Mouse (Mus musculus) liver, embryonic 16.5 days (tissue): ENCODE data around the gene AL731706.2. TPM values are rescaled to one million over a fixed set of nuclear protein-coding genes. Genes with fewer than 3 reads are reported as not detected.

Experiments
- ATAC-seq: fragments of 200-750 bp; cut with Nextera tagmentation; 2 replicates; pipeline ENCODE4 v1.8.0; 2017; ENCODE audit warnings: low read depth, mild to moderate bottlenecking, moderate number of reproducible peaks, moderate library complexity
- H3K27ac ChIP-seq: fragments of 300-500 bp; sonication (generic); 2 replicates; pipeline ENCODE4 v1.5.1; 2014; ENCODE audit warnings: mild to moderate bottlenecking, low read length
- H3K27me3 ChIP-seq: fragments of 300-500 bp; sonication (generic); 2 replicates; pipeline ENCODE4 v1.6.1; 2014; ENCODE audit warnings: low read depth, low read length, mixed read lengths; ENCODE audit not compliant: control insufficient read depth, insufficient read depth
- H3K36me3 ChIP-seq: fragments of 300-500 bp; sonication (generic); 2 replicates; pipeline ENCODE4 v1.6.1; 2014; ENCODE audit warnings: mild to moderate bottlenecking; ENCODE audit not compliant: control insufficient read depth, insufficient read depth
- H3K4me1 ChIP-seq: fragments of 300-500 bp; sonication (generic); 2 replicates; pipeline ENCODE4 v1.6.1; 2014; ENCODE audit warnings: low read depth, low read length, mixed read lengths; ENCODE audit not compliant: control insufficient read depth
- H3K4me2 ChIP-seq: fragments of 300-500 bp; sonication (generic); 2 replicates; pipeline ENCODE4 v1.6.1; 2014; ENCODE audit warnings: low read depth, low read length, mixed read lengths
- H3K4me3 ChIP-seq: fragments of 300-500 bp; sonication (generic); 2 replicates; pipeline ENCODE4 v1.5.1; 2014; ENCODE audit warnings: low read depth, mild to moderate bottlenecking, low read length
- H3K9ac ChIP-seq: fragments of 300-500 bp; sonication (generic); 2 replicates; pipeline ENCODE4 v1.6.1; 2014; ENCODE audit warnings: low read depth, low read length
- H3K9me3 ChIP-seq: fragments of 300-500 bp; sonication (generic); replicated peaks from 2 replicates; pipeline ENCODE4 v1.6.1; 2016; ENCODE audit warnings: low read length; ENCODE audit not compliant: control insufficient read depth
- WGBS: fragments of 180-500 bp; shearing (Covaris S2); extraction: QIAGEN DNeasy Blood & Tissue Kit; methylation state at CpG from one replicate; pipeline ENCODE4 v1.1.7; 2014; ENCODE audit not compliant: insufficient replicate concordance; 5-methylcytosine and 5-hydroxymethylcytosine counted together
- polyA plus RNA-seq: library from polyadenylated mRNA; unstranded; fragments of >200 nt; fragmentation: Nextera tagmentation; extraction: Ambion mirVana; gene quantifications from 2 replicates; pipeline ENCODE4 v1.2.1, GENCODE M21; 2015

Gene AL731706.2
- polyA plus RNA-seq, 1 experiment from 2014 or later: 14.6 TPM

GRCm38 (mm10) chr2:136837994-136838393 is 47.5 kb downstream of the AL731706.2 start:
- no peak for ATAC-seq
- Histone ChIP-seq H3K9ac (no peak overlapping the region), H3K36me3 (no peaks in the 10 kb centered on the region), H3K27ac (no peak overlapping the region), H3K4me3 (no peak overlapping the region), H3K4me2 (no peak overlapping the region), H3K4me1 (no peaks in the 10 kb centered on the region), H3K27me3 (no peaks in the 10 kb centered on the region), H3K9me3 (no peaks in the 10 kb centered on the region)
- 32% methylated on average over 1 of the region's 1 CpGs for WGBS

GRCm38 (mm10) chr2:136835882-136836281 is 49.6 kb downstream of the AL731706.2 start:
- H3K27ac ChIP-seq: no peak overlapping the region
- ATAC-seq: no peak
- no peak overlapping the region for H3K4me2 ChIP-seq
- no peak overlapping the region for H3K9ac ChIP-seq
- no peak overlapping the region for H3K4me3 ChIP-seq
- no peaks in the 10 kb centered on the region for H3K4me1 ChIP-seq
- H3K27me3 ChIP-seq: no peaks in the 10 kb centered on the region
- H3K9me3 ChIP-seq: no peaks in the 10 kb centered on the region
- 49% methylated on average over 3 of the region's 3 CpGs for WGBS
- no peaks in the 10 kb centered on the region for H3K36me3 ChIP-seq

Other genes with a start within 250 kb of the AL731706.2 start
- 0.07 TPM in 2 replicates for gene Snap25, start 172.2 kb downstream of the AL731706.2 start, polyA plus RNA-seq
- gene Slx4ip, start 5.5 kb upstream of the AL731706.2 start, polyA plus RNA-seq: 2.3 and 2.7 TPM in 2 replicates
- gene AL731706.1, start 5.7 kb upstream of the AL731706.2 start, polyA plus RNA-seq: 13.9 TPM in 2 replicates
- gene Mkks, start 5.7 kb upstream of the AL731706.2 start, polyA plus RNA-seq: 4.0 and 5.0 TPM in 2 replicates
- gene Jag1, start 231.0 kb upstream of the AL731706.2 start, polyA plus RNA-seq: 0.81 and 0.89 TPM in 2 replicates